Mouse (Mus musculus) embryonic facial prominence, embryonic 15.5 days (tissue): ENCODE results near the gene Kcnn3. TPM values are rescaled to one million over a fixed set of nuclear protein-coding genes. Genes with fewer than 3 reads are reported as not detected.

Experiments
- ATAC-seq: fragments of 200-750 bp; cut with Nextera tagmentation; 2 replicates; pipeline ENCODE4 v1.8.0; 2017; ENCODE audit warnings: low read depth, moderate TSS enrichment; ENCODE audit not compliant: insufficient number of reproducible peaks, low FRiP score, low TSS enrichment
- H3K27ac ChIP-seq: fragments of 300-500 bp; sonication (generic); replicated peaks from 2 replicates; pipeline ENCODE4 v1.5.1; 2015; ENCODE audit warnings: mild to moderate bottlenecking, inconsistent platforms
- H3K27me3 ChIP-seq: fragments of 300-500 bp; sonication (generic); 2 replicates; pipeline ENCODE4 v1.6.1; 2015; ENCODE audit warnings: inconsistent platforms
- H3K36me3 ChIP-seq: fragments of 300-500 bp; sonication (generic); 2 replicates; pipeline ENCODE4 v1.6.1; 2015; ENCODE audit warnings: mild to moderate bottlenecking, inconsistent platforms
- H3K4me1 ChIP-seq: fragments of 300-500 bp; sonication (generic); 2 replicates; pipeline ENCODE4 v1.6.1; 2015; ENCODE audit warnings: inconsistent platforms
- H3K4me2 ChIP-seq: fragments of 300-500 bp; sonication (generic); replicated peaks from 2 replicates; pipeline ENCODE4 v1.6.1; 2015; ENCODE audit warnings: mild to moderate bottlenecking, inconsistent platforms
- H3K4me3 ChIP-seq: fragments of 300-500 bp; sonication (generic); replicated peaks from 2 replicates; pipeline ENCODE4 v1.5.1; 2015; ENCODE audit warnings: mild to moderate bottlenecking, inconsistent platforms
- H3K9ac ChIP-seq: fragments of 300-500 bp; sonication (generic); 2 replicates; pipeline ENCODE4 v1.6.1; 2015; ENCODE audit warnings: inconsistent platforms
- H3K9me3 ChIP-seq: fragments of 300-500 bp; sonication (generic); replicated peaks from 2 replicates; pipeline ENCODE4 v1.6.1; 2016; ENCODE audit warnings: inconsistent platforms
- WGBS: fragments of 180-500 bp; shearing (Covaris S2); methylation state at CpG from one replicate; pipeline ENCODE4 v1.1.7; 2015; 5-methylcytosine and 5-hydroxymethylcytosine counted together
- polyA plus RNA-seq: library from polyadenylated mRNA; unstranded; fragments of >200 nt; fragmentation: Nextera tagmentation; extraction: Ambion mirVana; gene quantifications from 2 replicates; pipeline ENCODE4 v1.2.1, GENCODE M21; 2015

Gene Kcnn3
- polyA plus RNA-seq, 1 experiment from 2014 or later = 2.7 TPM

DNA sequence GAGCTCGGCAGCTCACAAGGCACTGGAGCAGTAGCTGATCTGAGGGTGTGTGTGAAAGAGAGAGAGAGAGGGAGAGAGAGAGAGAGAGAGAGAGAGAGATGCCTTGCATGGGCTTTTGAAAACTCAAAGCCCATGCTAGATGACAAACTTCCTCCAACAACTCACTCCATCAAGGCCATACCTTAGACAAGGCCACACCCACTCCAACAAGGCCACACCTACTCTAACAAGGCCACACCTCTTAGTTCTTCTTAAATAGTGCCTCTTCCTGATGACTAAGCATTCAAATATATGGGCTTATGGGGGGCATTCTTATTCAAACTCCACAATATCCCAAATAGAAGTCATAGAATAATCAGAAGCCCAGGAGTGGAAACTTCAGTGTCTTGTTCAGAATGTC is 49.1 kb downstream of the Kcnn3 start:
- ATAC-seq = no peak
- H3K36me3 ChIP-seq = no peaks in the 10 kb centered on the region
- no peaks in the 10 kb centered on the region for H3K27me3 ChIP-seq
- H3K9ac ChIP-seq = no peak overlapping the region
- H3K4me1 ChIP-seq = no peaks in the 10 kb centered on the region
- H3K27ac ChIP-seq = no peak overlapping the region
- no peaks in the 10 kb centered on the region for H3K9me3 ChIP-seq
- no peak overlapping the region for H3K4me2 ChIP-seq
- no peak overlapping the region for H3K4me3 ChIP-seq
- 88% methylated on average over 1 of the region's 1 CpGs for WGBS

DNA sequence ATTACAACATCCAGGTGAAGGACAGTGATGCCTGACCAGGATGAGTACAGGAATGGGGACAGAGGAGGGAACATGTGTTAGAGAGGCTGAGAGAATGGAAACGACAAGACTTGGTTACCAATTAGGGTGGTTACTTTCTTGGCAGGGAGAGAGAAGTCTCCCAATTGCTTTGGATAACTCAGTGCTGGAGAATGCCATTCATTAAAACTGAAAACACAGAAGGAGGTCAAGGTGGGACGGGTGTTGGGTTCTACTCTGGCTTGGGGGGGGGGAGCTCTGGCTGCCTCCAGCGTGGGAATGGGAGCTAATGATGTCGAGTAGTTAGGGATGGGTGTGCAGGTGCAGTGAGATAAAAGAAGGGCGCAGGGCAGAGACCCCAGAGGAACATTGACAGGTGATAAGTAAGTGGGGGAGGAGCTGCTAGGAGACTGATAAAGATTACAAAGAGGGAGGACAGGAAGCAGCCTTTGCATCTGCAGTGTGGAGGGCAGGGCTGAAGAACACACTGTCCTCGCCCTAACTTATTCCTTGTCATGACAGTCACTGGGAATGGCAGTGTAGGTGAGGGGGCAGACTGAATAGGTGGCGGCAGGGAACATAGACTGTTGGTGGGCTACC is 49.9 kb downstream of the Kcnn3 start:
- 54% methylated on average over 7 of the region's 7 CpGs for WGBS
- no peak overlapping the region for H3K9ac ChIP-seq
- no peaks in the 10 kb centered on the region for H3K36me3 ChIP-seq
- no peak overlapping the region for H3K4me2 ChIP-seq
- no peaks in the 10 kb centered on the region for H3K27me3 ChIP-seq
- H3K4me1 ChIP-seq = no peaks in the 10 kb centered on the region
- ATAC-seq = no peak
- no peaks in the 10 kb centered on the region for H3K9me3 ChIP-seq
- H3K27ac ChIP-seq = no peak overlapping the region
- no peak overlapping the region for H3K4me3 ChIP-seq

DNA sequence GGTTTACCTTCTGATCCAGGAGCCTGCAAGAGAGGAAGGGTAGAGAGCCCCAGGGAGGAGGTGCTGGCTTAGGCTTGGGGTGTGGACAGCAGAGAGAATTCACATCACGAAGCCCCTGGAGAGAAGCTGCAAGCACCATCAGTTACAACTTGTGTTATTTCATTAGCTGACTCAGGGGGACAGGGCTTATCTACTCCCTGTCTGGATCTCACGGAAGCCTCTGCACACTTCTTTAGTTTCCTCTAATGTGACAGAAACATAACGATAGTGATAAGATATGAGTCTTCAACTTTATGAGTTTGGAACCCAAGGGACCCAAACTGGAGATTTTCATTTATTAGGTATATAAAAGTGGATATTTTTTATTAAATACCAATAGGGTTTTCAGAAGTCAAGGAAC is 50.4 kb downstream of the Kcnn3 start:
- Histone ChIP-seq H3K9ac (no peak overlapping the region), H3K9me3 (no peaks in the 10 kb centered on the region), H3K4me1 (no peaks in the 10 kb centered on the region), H3K27me3 (no peaks in the 10 kb centered on the region), H3K4me3 (no peak overlapping the region), H3K4me2 (no peak overlapping the region), H3K27ac (no peak overlapping the region), H3K36me3 (no peaks in the 10 kb centered on the region)
- no peak for ATAC-seq
- 71% methylated on average over 3 of the region's 3 CpGs for WGBS

DNA sequence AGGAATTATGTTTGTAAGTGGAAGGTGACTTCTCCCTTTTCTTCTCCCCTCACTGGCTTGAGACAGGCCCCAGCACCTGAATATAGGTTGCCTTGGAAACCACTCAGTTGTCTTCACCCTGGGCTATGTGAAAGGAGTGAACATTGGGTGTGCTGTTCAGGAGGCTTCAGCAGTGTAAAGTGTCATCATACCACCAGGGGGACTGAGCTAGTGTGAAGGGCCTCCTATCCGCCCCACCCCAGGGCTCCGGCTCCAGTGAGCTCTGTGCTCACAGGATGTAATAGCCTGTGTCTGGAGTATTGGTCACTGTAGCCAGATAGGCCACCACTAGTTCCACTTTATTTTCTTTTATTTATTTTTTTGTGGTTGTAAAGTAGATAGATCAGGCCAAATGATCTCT is 54.3 kb downstream of the Kcnn3 start:
- WGBS = 71% methylated on average over 2 of the region's 2 CpGs

DNA sequence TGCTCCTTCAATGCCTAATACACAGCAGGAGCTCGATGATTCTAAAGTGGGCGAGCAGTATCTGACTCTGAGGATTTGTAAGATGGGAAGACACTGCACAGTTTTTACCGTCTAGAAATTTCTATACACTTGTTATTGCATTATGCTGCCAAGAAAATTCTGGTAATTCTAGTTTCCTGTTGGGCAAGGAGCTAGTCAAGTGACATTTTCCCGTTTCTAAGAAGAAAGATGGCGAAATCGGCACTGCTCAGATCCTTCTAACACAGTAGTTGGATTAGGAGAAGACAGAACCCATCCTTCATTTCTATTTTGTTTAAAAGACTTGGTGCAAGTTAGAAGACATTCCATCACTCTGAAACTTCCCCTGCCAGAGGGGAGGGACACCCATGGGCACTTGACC is 56.4 kb downstream of the Kcnn3 start:
- no peak overlapping the region for H3K27ac ChIP-seq
- H3K36me3 ChIP-seq = no peaks in the 10 kb centered on the region
- no peak for ATAC-seq
- no peak overlapping the region for H3K9ac ChIP-seq
- H3K4me2 ChIP-seq = no peak overlapping the region
- no peaks in the 10 kb centered on the region for H3K4me1 ChIP-seq
- H3K4me3 ChIP-seq = no peak overlapping the region
- H3K27me3 ChIP-seq = no peaks in the 10 kb centered on the region
- H3K9me3 ChIP-seq = no peaks in the 10 kb centered on the region
- 87% methylated on average over 6 of the region's 6 CpGs for WGBS

More for the DNA sequence above, 54.3 kb downstream of the Kcnn3 start:
- Histone ChIP-seq H3K9me3 (no peaks in the 10 kb centered on the region), H3K27me3 (no peaks in the 10 kb centered on the region), H3K36me3 (no peaks in the 10 kb centered on the region), H3K4me3 (no peak overlapping the region), H3K9ac (no peak overlapping the region), H3K27ac (no peak overlapping the region), H3K4me1 (no peaks in the 10 kb centered on the region), H3K4me2 (no peak overlapping the region)
- no peak for ATAC-seq

DNA sequence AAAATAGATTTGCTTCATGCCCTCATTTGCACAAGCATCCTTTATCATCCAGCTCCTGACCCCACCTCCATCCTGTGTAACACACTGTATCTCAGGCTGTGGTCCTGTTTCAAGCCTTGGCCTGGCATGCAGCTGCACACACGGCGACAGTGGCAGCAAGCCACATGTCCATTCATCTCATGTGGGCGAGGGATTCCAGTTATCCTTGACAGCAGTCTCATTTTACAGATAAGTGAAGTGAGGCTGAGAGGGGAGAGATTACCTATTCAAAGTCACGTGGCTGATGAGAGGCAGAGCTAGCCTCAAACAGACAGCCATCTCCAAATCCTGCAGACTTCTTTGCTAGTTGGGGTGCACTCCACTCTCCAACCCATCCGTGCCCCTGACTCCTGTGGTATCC is 57.2 kb downstream of the Kcnn3 start:
- ATAC-seq = no peak
- no peak overlapping the region for H3K27ac ChIP-seq
- no peaks in the 10 kb centered on the region for H3K27me3 ChIP-seq
- no peak overlapping the region for H3K4me2 ChIP-seq
- H3K9me3 ChIP-seq = no peaks in the 10 kb centered on the region
- H3K4me3 ChIP-seq = no peak overlapping the region
- no peaks in the 10 kb centered on the region for H3K4me1 ChIP-seq
- no peak overlapping the region for H3K9ac ChIP-seq
- 71% methylated on average over 5 of the region's 5 CpGs for WGBS
- H3K36me3 ChIP-seq = no peaks in the 10 kb centered on the region

DNA sequence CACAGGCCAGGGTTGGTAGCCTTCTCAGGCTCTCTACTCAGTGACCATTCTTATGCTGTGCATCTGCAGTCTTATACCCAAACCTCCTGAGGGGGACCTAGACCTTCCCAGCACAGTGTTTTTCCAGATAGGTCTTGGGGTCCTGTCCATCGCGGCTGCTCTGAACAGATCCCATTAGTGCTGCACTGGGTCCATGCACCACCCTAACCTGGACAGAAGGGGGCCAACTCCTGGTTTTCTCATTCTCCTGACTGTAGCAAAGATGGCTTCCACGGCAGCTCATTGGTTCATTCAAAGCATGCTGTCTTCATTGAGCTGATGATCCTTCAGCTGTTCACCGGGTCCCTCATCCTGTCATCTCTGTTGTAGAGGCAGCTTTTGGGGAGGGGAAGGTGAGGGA is 58.1 kb downstream of the Kcnn3 start:
- Histone ChIP-seq H3K27ac (no peak overlapping the region), H3K9ac (no peak overlapping the region), H3K4me1 (no peaks in the 10 kb centered on the region), H3K9me3 (no peaks in the 10 kb centered on the region), H3K36me3 (no peaks in the 10 kb centered on the region), H3K27me3 (no peaks in the 10 kb centered on the region), H3K4me2 (no peak overlapping the region), H3K4me3 (no peak overlapping the region)
- no peak for ATAC-seq
- 72% methylated on average over 4 of the region's 4 CpGs for WGBS

DNA sequence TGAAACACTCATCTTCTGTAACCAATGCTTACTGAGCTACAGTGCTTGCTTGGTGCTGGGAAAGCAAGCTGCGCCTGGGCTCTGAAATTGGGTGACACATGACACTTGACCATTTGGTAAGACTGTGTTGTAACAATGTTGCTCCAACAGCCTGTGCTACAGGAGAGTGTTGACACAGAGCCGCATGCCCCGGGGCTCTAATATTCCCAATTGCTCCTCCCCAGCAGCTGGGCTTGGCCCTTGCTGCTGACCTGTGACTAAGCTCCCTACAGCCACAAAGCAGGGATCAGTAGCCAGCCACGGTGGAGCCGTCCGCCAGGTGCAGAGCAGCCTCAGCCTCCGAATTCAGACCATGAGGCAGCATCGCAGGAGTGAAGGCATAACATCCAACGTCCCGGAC is 58.8 kb downstream of the Kcnn3 start:
- Histone ChIP-seq H3K9ac (no peak overlapping the region), H3K9me3 (no peaks in the 10 kb centered on the region), H3K27me3 (no peaks in the 10 kb centered on the region), H3K4me3 (no peak overlapping the region), H3K36me3 (no peaks in the 10 kb centered on the region), H3K4me1 (no peaks in the 10 kb centered on the region), H3K27ac (no peak overlapping the region), H3K4me2 (no peak overlapping the region)
- no peak for ATAC-seq
- 32% methylated on average over 10 of the region's 10 CpGs for WGBS

DNA sequence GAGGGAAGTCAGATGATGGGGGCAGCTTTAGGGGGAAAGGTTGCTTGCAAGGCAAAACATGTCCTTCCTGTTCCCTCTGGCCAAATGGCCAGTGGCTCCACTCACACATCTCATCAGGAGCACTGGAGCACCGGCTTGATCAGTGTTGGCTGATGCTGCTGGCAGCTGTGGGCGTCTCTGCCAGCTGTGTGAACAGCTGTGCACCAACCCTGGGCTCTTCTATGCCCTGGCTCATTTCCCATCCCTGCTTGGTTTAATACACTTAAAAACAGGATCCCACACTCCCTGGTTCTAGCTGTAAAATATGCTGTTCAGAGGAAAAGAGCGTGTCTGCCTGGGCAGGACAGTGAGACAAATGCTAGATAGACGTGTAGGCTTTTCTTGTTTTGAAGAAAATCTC is 64.3 kb downstream of the Kcnn3 start:
- peak; percentile 68 for ATAC-seq
- Histone ChIP-seq H3K9ac (no peak overlapping the region), H3K27ac (peak overlapping the region; percentile 25; the same call in 1 of the 2 replicates), H3K4me2 (no peak overlapping the region), H3K9me3 (no peaks in the 10 kb centered on the region), H3K27me3 (no peaks in the 10 kb centered on the region), H3K36me3 (no peaks in the 10 kb centered on the region), H3K4me1 (peaks cover 29% of the 10 kb centered on the region), H3K4me3 (no peak overlapping the region)
- 30% methylated on average over 4 of the region's 4 CpGs for whole genome bisulfite sequencing

DNA sequence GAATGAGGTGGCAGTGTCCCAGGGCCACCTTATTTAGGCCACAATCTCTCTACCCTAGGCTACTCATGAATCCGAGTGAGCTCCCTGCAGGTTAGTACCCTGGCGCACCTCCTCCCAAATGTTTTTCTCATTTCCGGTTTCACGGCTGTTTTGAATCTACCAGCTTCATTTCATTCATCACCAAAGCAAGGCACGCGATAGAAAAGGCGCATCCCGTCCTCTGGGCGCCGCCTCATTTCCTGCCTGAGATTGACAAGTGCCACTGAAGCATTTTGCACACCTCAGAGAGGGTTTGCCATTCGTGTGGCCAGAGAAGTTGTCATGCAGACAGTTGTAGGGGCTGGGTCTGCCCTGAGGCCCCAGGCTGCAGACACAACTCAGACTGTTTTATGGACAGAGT is 68.5 kb downstream of the Kcnn3 start:
- no peak overlapping the region for H3K27ac ChIP-seq
- no peak overlapping the region for H3K9ac ChIP-seq
- H3K4me1 ChIP-seq = peaks cover 31% of the 10 kb centered on the region
- 30% methylated on average over 11 of the region's 11 CpGs for WGBS
- no peaks in the 10 kb centered on the region for H3K9me3 ChIP-seq
- no peaks in the 10 kb centered on the region for H3K27me3 ChIP-seq
- no peak for ATAC-seq
- H3K4me2 ChIP-seq = no peak overlapping the region
- H3K36me3 ChIP-seq = no peaks in the 10 kb centered on the region
- no peak overlapping the region for H3K4me3 ChIP-seq

DNA sequence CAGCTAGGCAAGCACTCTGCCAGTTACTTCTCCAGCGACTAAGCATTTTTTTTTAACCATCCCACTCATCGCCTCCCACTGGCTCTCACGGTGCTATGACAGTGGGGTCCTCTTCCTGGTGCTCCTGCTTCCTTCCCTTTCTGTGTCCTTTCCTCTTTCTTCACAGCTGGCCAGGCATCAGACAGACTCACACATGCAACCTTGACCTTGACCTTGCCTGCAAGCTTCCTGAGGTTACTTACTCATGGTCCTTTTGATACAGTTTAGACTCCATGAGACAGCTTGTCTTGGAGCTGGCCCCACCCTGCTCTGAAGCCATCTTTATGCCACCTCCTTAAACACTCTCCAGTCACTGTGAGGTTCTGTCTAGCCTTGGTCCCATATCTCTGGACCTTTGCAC is 69.4 kb downstream of the Kcnn3 start:
- no peak for ATAC-seq
- H3K4me3 ChIP-seq = no peak overlapping the region
- no peak overlapping the region for H3K9ac ChIP-seq
- no peaks in the 10 kb centered on the region for H3K9me3 ChIP-seq
- no peak overlapping the region for H3K4me2 ChIP-seq
- no peaks in the 10 kb centered on the region for H3K27me3 ChIP-seq
- WGBS = 70% methylated on average over 3 of the region's 3 CpGs
- H3K27ac ChIP-seq = no peak overlapping the region
- peaks cover 29% of the 10 kb centered on the region for H3K4me1 ChIP-seq
- no peaks in the 10 kb centered on the region for H3K36me3 ChIP-seq

DNA sequence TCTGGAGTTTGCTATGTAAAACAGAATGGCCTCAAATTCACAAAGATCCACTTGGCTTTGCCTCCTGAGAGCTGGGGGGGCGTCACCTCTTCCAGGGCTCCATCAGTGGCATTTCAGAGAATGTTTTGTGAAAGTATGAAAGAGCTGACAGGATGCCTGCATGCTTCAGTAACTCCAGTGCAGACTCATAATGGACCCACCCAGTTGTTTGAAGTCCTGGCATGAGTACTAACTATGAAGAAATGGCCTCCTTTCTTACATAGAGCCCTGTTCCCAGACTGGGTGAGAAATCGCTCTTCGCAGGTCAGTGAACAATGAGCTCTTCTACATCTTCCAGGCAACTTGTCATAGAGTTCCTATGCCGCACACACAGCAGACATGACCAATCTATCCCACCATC is 70.4 kb downstream of the Kcnn3 start:
- no peak overlapping the region for H3K4me3 ChIP-seq
- no peaks in the 10 kb centered on the region for H3K27me3 ChIP-seq
- H3K36me3 ChIP-seq = no peaks in the 10 kb centered on the region
- H3K9ac ChIP-seq = no peak overlapping the region
- H3K4me1 ChIP-seq = peaks cover 27% of the 10 kb centered on the region; the same call in 1 of the 2 replicates
- ATAC-seq = no peak
- 92% methylated on average over 4 of the region's 4 CpGs for WGBS
- H3K27ac ChIP-seq = no peak overlapping the region
- H3K9me3 ChIP-seq = no peaks in the 10 kb centered on the region
- H3K4me2 ChIP-seq = no peak overlapping the region
